Mouse (Mus musculus) hindbrain, embryonic 13.5 days (tissue): ENCODE measurements at regions not wholly inside any gene's neighbourhood (a gene's known extent, or its start where the extent isn't known, plus 50 kb on each side); places are given as distances from the start of the nearest gene placed in this dataset.

Experiments used
- ATAC-seq: fragments of 200-750 bp; cut with Nextera tagmentation; 2 replicates; pipeline ENCODE4 v1.8.0; 2017; ENCODE audit warnings: moderate TSS enrichment; ENCODE audit not compliant: low FRiP score
- H3K27ac ChIP-seq: fragments of 300-500 bp; sonication (generic); 2 replicates; pipeline ENCODE4 v1.5.1; 2015; ENCODE audit warnings: inconsistent platforms, mild to moderate bottlenecking, moderate library complexity
- H3K27me3 ChIP-seq: fragments of 300-500 bp; sonication (generic); 2 replicates; pipeline ENCODE4 v1.6.1; 2015; ENCODE audit warnings: mild to moderate bottlenecking, inconsistent platforms
- H3K36me3 ChIP-seq: fragments of 300-500 bp; sonication (generic); 2 replicates; pipeline ENCODE4 v1.6.1; 2015; ENCODE audit warnings: mild to moderate bottlenecking, inconsistent platforms
- H3K4me1 ChIP-seq: fragments of 300-500 bp; sonication (generic); replicated peaks from 2 replicates; pipeline ENCODE4 v1.6.1; 2015; ENCODE audit warnings: inconsistent platforms
- H3K4me2 ChIP-seq: fragments of 300-500 bp; sonication (generic); 2 replicates; pipeline ENCODE4 v1.6.1; 2015; ENCODE audit warnings: inconsistent platforms, mild to moderate bottlenecking, moderate library complexity
- H3K4me3 ChIP-seq: fragments of 300-500 bp; sonication (generic); 2 replicates; pipeline ENCODE4 v1.5.1; 2015; ENCODE audit warnings: mild to moderate bottlenecking, inconsistent platforms
- H3K9ac ChIP-seq: fragments of 300-500 bp; sonication (generic); 2 replicates; pipeline ENCODE4 v1.6.1; 2015; ENCODE audit warnings: mild to moderate bottlenecking, inconsistent platforms
- H3K9me3 ChIP-seq: fragments of 300-500 bp; sonication (generic); 2 replicates; pipeline ENCODE4 v1.6.1; 2016; ENCODE audit warnings: inconsistent platforms
- WGBS: fragments of 180-500 bp; shearing (Covaris S2); methylation state at CpG from one replicate; pipeline ENCODE4 v1.1.7; 2015; 5-methylcytosine and 5-hydroxymethylcytosine counted together

- WGBS: 93% methylated on average over 1 of the region's 1 CpGs
Measured at GRCm38 (mm10) chr2:61161336-61161735, 198.3 kb upstream of the Rbms1 start.

GRCm38 (mm10) chr2:61159761-61160160 is 196.8 kb upstream of the Rbms1 start:
- H3K4me1 ChIP-seq: no peaks in the 10 kb centered on the region
- no peaks in the 10 kb centered on the region for H3K9me3 ChIP-seq
- ATAC-seq: no peak
- H3K4me3 ChIP-seq: no peak overlapping the region
- no peaks in the 10 kb centered on the region for H3K27me3 ChIP-seq
- no peak overlapping the region for H3K9ac ChIP-seq
- no peak overlapping the region for H3K4me2 ChIP-seq
- no peak overlapping the region for H3K27ac ChIP-seq
- WGBS: 70% methylated on average over 3 of the region's 3 CpGs
- H3K36me3 ChIP-seq: no peaks in the 10 kb centered on the region

More at GRCm38 (mm10) chr2:61161336-61161735, 198.3 kb upstream of the Rbms1 start:
- Histone ChIP-seq H3K4me1 (no peaks in the 10 kb centered on the region), H3K27me3 (no peaks in the 10 kb centered on the region), H3K27ac (no peak overlapping the region), H3K4me3 (no peak overlapping the region), H3K9me3 (no peaks in the 10 kb centered on the region), H3K9ac (no peak overlapping the region), H3K36me3 (no peaks in the 10 kb centered on the region), H3K4me2 (no peak overlapping the region)
- ATAC-seq: no peak

- H3K27ac ChIP-seq: no peak overlapping the region
- no peaks in the 10 kb centered on the region for H3K9me3 ChIP-seq
- no peaks in the 10 kb centered on the region for H3K27me3 ChIP-seq
- no peak overlapping the region for H3K4me2 ChIP-seq
- no peak overlapping the region for H3K4me3 ChIP-seq
- H3K36me3 ChIP-seq: no peaks in the 10 kb centered on the region
- 71% methylated on average over 19 of the region's 19 CpGs for WGBS
- ATAC-seq: no peak
- no peak overlapping the region for H3K9ac ChIP-seq
- no peaks in the 10 kb centered on the region for H3K4me1 ChIP-seq
Measured at GRCm38 (mm10) chr2:61138998-61139631, 176.1 kb upstream of the Rbms1 start.

- H3K4me3 ChIP-seq: no peak overlapping the region
Measured at GRCm38 (mm10) chr2:61138625-61138997, 175.6 kb upstream of the Rbms1 start.

GRCm38 (mm10) chr2:61137378-61137777 is 174.4 kb upstream of the Rbms1 start:
- WGBS: 67% methylated on average over 3 of the region's 3 CpGs

More at GRCm38 (mm10) chr2:61138625-61138997, 175.6 kb upstream of the Rbms1 start:
- Histone ChIP-seq H3K27ac (no peak overlapping the region), H3K4me1 (no peaks in the 10 kb centered on the region), H3K4me2 (no peak overlapping the region), H3K9ac (no peak overlapping the region), H3K27me3 (no peaks in the 10 kb centered on the region), H3K9me3 (no peaks in the 10 kb centered on the region), H3K36me3 (no peaks in the 10 kb centered on the region)
- WGBS: 64% methylated on average over 3 of the region's 3 CpGs
- no peak for ATAC-seq

GRCm38 (mm10) chr2:61136926-61137325 is 173.9 kb upstream of the Rbms1 start:
- WGBS: 8% methylated on average over 1 of the region's 1 CpGs
- Histone ChIP-seq H3K36me3 (no peaks in the 10 kb centered on the region), H3K9me3 (no peaks in the 10 kb centered on the region), H3K9ac (no peak overlapping the region), H3K4me3 (no peak overlapping the region), H3K27me3 (no peaks in the 10 kb centered on the region), H3K4me2 (no peak overlapping the region), H3K4me1 (no peaks in the 10 kb centered on the region), H3K27ac (no peak overlapping the region)
- ATAC-seq: no peak

More at GRCm38 (mm10) chr2:61137378-61137777, 174.4 kb upstream of the Rbms1 start:
- H3K4me1 ChIP-seq: no peaks in the 10 kb centered on the region
- no peak overlapping the region for H3K4me3 ChIP-seq
- no peaks in the 10 kb centered on the region for H3K27me3 ChIP-seq
- H3K36me3 ChIP-seq: no peaks in the 10 kb centered on the region
- no peak overlapping the region for H3K9ac ChIP-seq
- H3K27ac ChIP-seq: no peak overlapping the region
- H3K4me2 ChIP-seq: no peak overlapping the region
- no peak for ATAC-seq
- no peaks in the 10 kb centered on the region for H3K9me3 ChIP-seq

GRCm38 (mm10) chr2:61123046-61123806 is 160.2 kb upstream of the Rbms1 start:
- H3K4me3 ChIP-seq: no peak overlapping the region
- H3K9ac ChIP-seq: no peak overlapping the region
- H3K36me3 ChIP-seq: no peaks in the 10 kb centered on the region
- no peak overlapping the region for H3K4me2 ChIP-seq
- no peaks in the 10 kb centered on the region for H3K4me1 ChIP-seq
- H3K27me3 ChIP-seq: no peaks in the 10 kb centered on the region
- H3K9me3 ChIP-seq: no peaks in the 10 kb centered on the region
- WGBS: 86% methylated on average over 7 of the region's 7 CpGs
- H3K27ac ChIP-seq: no peak overlapping the region
- ATAC-seq: no peak

- no peaks in the 10 kb centered on the region for H3K36me3 ChIP-seq
- no peak overlapping the region for H3K4me3 ChIP-seq
- H3K9me3 ChIP-seq: no peaks in the 10 kb centered on the region
- WGBS: 82% methylated on average over 5 of the region's 5 CpGs
- H3K9ac ChIP-seq: no peak overlapping the region
- ATAC-seq: no peak
- no peak overlapping the region for H3K27ac ChIP-seq
- no peaks in the 10 kb centered on the region for H3K27me3 ChIP-seq
- no peak overlapping the region for H3K4me2 ChIP-seq
- no peaks in the 10 kb centered on the region for H3K4me1 ChIP-seq
Measured at GRCm38 (mm10) chr2:61121281-61121680, 158.3 kb upstream of the Rbms1 start.

GRCm38 (mm10) chr2:61114620-61115019 is 151.6 kb upstream of the Rbms1 start:
- no peak overlapping the region for H3K27ac ChIP-seq
- H3K36me3 ChIP-seq: no peaks in the 10 kb centered on the region
- H3K27me3 ChIP-seq: no peaks in the 10 kb centered on the region
- H3K9ac ChIP-seq: no peak overlapping the region
- no peaks in the 10 kb centered on the region for H3K4me1 ChIP-seq
- H3K4me3 ChIP-seq: no peak overlapping the region
- no peak for ATAC-seq
- no peaks in the 10 kb centered on the region for H3K9me3 ChIP-seq
- WGBS: 56% methylated on average over 2 of the region's 2 CpGs
- no peak overlapping the region for H3K4me2 ChIP-seq

GRCm38 (mm10) chr2:61113916-61114315 is 150.9 kb upstream of the Rbms1 start:
- Histone ChIP-seq H3K36me3 (no peaks in the 10 kb centered on the region), H3K4me3 (no peak overlapping the region), H3K4me2 (no peak overlapping the region), H3K9me3 (no peaks in the 10 kb centered on the region), H3K9ac (no peak overlapping the region), H3K27ac (no peak overlapping the region), H3K4me1 (no peaks in the 10 kb centered on the region), H3K27me3 (no peaks in the 10 kb centered on the region)
- WGBS: 95% methylated on average over 6 of the region's 6 CpGs
- no peak for ATAC-seq

GRCm38 (mm10) chr2:61110591-61110990 is 147.6 kb upstream of the Rbms1 start:
- no peak for ATAC-seq
- H3K27ac ChIP-seq: no peak overlapping the region
- 72% methylated on average over 9 of the region's 9 CpGs for WGBS

GRCm38 (mm10) chr2:61109564-61109963 is 146.6 kb upstream of the Rbms1 start:
- WGBS: 82% methylated on average over 3 of the region's 3 CpGs
- Histone ChIP-seq H3K36me3 (no peaks in the 10 kb centered on the region), H3K27ac (no peak overlapping the region), H3K9ac (no peak overlapping the region), H3K4me2 (no peak overlapping the region), H3K27me3 (no peaks in the 10 kb centered on the region), H3K4me3 (no peak overlapping the region), H3K9me3 (no peaks in the 10 kb centered on the region), H3K4me1 (no peaks in the 10 kb centered on the region)
- no peak for ATAC-seq

More at GRCm38 (mm10) chr2:61110591-61110990, 147.6 kb upstream of the Rbms1 start:
- no peak overlapping the region for H3K4me3 ChIP-seq
- no peaks in the 10 kb centered on the region for H3K36me3 ChIP-seq
- no peaks in the 10 kb centered on the region for H3K27me3 ChIP-seq
- no peaks in the 10 kb centered on the region for H3K9me3 ChIP-seq
- H3K9ac ChIP-seq: no peak overlapping the region
- H3K4me1 ChIP-seq: no peaks in the 10 kb centered on the region
- H3K4me2 ChIP-seq: no peak overlapping the region

GRCm38 (mm10) chr2:61105169-61105568 is 142.2 kb upstream of the Rbms1 start:
- Histone ChIP-seq H3K4me2 (no peak overlapping the region), H3K36me3 (no peaks in the 10 kb centered on the region), H3K4me1 (no peaks in the 10 kb centered on the region), H3K27ac (no peak overlapping the region), H3K9ac (no peak overlapping the region), H3K9me3 (no peaks in the 10 kb centered on the region), H3K27me3 (no peaks in the 10 kb centered on the region), H3K4me3 (no peak overlapping the region)
- WGBS: 93% methylated on average over 6 of the region's 6 CpGs
- no peak for ATAC-seq
